Mouse (Mus musculus): ENCODE data around the gene Rreb1.

DNA sequence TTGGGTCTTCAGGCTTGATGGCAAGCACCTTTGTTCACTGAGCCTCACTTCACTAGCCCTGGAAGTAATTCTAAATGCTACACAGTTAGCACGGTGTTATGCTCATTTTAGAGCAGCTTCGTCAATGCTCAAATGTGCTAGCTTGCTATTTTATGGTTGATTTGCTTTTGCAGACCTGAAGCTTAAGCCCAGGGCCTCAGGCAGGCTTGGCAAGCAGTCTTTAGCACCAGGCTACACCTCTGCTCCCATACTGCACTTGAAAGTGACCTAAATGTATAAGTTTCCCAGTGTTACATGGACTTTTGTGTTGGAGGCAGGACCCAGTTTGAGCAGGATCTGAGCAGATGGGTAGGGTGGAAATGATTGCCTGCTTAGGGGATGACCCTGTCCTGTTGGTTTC is 97.7 kb downstream of the Rreb1 start:
- TF ChIP-seq CTCF (IDR thresholded peaks at IDR 0.05; ENCODE audit: low read depth, low read length) (no peak), POLR2A (IDR thresholded peaks at IDR 0.05; ENCODE audit: insufficient read depth, low read length) (no peak), EP300 (IDR thresholded peaks at IDR 0.05; ENCODE audit: insufficient read depth, low read depth, low read length) (no peak)

Measured in ES-Bruce4 (cell line).